Mouse (Mus musculus) induced T-regulatory cell, adult 2 months (primary cell): ENCODE results near the gene Smlr1.

Experiments
- DNase-seq: peaks from one replicate; pipeline ENCODE4 v3.0.0-alpha.2; 2012; ENCODE audit warnings: low read depth

Gene Smlr1

DNA sequence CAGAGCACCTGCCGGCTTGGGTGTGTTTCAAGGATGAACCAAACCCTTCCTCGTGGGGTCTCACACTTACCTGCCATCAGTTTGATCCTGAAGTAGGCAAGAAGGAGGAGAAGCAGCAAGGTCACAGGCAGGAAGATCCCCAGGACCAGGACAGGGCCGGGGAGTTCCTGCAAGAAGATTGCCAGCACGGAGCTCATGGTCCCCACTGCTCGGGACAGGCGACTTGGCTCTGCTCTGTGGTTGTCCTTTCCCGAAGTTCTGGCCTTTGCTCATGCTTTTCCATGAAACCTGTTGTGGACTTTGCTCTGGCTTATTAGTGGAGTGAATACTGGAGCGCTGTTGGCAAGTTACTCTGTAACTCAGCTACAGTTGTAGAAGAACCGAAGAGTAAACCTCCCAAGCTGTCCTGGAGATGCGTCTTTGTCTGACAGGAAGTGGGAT lies at the start of gene Smlr1:
TSS of gene Smlr1 (minus strand) at position 377 of the 441 bp plus-strand sequence.
- no peak for DNase-seq

DNA sequence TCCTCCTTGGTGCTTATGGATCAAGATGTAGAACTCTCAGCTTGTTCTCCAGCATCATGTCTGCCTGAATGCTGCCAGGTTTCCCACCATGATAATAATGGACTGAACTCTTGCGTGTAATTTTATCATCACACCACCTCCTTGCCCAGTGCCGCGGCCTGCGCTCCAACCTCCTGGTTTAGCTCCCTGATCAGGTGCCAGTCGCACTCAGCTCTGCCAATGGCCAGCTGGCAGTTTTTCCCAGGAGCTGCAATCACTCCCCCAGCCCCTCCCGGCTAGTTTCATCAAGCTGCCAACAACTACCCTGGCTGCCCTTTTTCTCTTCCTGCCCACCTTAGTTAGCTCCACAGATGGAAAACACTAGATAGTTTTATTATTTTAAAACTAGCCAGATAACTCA lies 48.8 kb upstream of the Smlr1 start:
- DNase-seq = no peak

DNA sequence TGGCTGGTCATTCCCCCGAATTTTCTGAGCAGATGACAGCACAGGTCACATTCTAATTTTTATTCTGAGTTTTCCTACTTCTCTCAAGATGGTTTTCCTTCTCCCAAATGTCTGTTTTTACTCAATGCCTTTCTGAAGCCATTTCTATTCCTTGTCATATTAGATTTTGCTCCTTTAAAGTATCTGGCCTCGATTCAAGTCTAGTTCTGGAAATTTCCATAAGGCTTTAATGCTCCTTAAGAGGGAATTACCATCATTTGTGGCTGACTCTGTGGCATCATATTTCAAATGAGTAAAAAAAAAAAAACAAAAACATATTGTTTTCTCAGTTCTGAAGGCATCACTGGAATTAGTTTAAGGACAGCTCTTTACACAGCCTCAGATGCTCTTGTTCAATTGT lies 44.0 kb upstream of the Smlr1 start:
- DNase-seq = no peak

DNA sequence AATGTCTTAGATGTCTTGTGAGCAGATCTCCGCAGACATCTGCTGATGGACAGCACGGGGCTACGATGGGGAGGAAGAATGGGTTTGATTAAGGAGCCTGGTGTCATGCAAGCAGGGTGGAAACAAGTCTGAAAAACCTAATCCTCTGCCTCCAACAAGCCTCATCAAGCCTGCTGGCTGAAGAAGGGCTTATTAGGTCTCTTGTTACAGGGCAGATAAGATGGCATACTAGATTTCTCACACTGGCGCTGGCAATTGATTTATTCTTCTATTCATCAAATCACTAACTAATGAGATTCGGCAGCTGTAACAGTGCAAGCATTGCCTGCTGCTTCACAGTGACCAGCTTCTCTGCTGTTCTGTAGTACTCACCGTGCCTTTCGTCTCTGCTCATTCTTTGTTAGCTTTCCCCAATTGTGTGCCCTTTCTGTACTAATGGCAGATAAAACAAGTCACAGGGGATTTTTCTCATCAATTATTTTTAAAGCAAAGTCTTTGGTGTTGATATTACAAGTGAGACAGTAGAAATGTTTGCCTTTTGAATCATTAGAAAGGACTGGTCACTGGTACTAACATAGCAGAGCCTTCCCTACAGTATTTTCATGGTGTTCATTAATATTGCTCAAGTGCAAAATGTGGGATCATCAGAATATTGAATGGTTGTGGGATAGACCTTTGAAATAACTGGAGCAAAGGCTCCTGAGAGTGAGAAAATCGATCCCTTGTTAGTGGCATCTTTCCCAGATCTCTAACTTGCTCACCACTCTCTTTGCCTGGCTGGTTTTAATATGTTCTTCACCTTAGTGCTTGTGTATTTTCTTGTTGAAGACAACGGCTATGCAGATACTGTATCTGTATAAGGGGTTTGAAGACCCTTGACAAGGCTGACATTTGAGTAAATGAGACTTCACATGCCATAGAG lies 35.5 kb upstream of the Smlr1 start:
- no peak for DNase-seq

DNA sequence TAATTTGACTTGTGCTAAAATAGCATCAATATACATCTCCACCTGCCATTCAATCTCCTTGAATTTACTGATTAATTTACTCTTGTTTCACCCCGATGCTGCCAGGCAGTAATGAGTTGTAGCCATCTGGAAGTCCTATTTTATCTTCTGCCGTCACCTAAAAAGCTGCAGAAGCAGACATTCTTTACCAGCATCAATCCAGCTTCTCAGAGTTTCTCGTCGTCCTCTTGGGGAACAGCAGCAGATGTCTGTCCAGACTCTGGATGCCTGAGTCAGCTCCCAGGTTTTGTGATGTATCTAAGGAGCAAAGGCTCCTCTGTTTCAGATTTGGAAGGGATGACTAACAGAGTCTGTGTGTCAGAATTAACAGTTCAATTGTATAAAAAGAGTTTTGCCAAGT lies 16.9 kb upstream of the Smlr1 start:
- DNase-seq = no peak

DNA sequence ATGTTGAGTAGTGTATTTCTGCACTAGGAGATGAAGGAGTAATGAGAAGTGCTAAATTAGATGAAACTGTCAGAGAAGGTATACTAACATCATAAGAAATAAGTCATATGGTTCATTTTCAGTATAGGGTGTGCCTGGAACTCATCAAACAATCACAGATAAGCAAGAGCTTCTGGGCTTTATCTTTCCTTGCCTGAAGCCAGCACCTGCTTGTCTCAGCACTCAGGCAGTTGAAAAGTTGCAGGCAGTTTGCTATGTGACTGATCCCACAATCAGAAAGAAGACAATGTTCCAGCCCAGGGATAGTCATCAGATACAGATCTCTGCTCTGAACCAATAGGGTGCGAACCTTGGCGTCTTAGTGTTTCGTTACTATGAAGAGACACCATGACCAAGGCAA lies 5.0 kb upstream of the Smlr1 start:
- DNase-seq = no peak

DNA sequence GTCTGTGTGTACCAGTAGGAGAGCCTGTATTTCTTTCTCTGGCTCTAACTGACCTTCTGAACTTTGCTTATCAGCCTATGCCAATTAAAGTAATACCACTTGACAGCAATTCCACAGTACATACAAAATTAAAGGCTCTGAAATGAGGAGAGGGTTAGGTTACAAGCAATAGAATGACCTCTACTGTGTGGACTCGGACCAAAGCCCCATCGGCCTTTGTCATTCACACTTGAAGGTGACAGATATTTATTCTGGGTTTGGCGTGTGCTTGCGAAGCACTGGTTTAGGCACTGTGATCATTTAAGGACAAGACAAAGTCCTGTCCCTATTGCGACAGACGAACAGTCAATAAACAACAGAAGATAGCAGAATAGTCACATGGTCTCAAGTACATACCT lies 3.7 kb upstream of the Smlr1 start:
- no peak for DNase-seq

DNA sequence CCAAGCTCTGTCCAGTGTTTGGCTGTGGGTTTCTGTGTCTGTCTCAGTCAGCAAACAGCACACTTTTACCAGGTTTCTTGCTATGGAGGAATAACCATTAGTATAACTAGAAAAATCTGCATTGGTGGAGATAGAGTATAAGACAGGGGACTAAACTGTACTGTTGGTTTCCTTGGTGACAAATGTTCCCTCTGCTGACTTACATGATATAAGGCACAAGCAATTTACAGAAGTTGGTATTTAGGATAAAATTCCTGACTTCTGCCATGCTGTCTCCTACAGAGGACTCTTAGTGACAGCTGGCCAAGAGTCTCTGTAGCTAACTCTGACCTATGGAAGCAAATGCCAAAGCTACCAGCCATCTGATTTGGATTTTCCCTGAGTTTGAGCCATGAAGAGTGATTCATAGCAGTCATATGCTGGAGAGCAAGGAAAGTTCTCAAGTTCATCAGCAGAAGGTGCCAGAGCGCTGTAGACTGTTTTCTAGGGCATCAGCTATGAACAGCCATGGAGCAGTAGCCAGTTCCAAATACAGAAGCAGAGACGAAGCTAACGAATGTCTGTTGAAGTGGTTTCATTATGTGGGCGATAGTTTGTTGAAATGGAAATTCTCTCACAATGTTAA lies 3.2 kb upstream of the Smlr1 start:
- DNase-seq = no peak

DNA sequence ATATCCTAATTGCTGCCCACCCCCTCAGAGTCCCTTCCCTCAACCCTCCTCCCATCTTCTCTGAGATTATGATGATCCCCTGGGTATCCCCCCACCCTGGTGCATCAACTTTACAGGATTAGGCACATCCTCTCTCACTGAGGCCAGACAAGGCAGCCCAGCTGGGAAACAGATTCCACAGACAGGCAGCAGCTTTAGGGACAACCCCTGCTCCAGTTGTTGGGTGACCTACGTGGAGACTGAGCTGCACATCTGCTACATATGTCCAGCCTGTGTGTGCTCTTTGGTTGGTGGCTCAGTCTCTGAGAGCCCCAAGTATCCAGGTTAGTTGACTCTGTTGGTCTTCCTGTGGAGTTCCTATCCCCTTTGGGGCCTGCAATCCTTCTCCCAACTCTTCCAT lies 2.7 kb upstream of the Smlr1 start:
- no peak for DNase-seq

DNA sequence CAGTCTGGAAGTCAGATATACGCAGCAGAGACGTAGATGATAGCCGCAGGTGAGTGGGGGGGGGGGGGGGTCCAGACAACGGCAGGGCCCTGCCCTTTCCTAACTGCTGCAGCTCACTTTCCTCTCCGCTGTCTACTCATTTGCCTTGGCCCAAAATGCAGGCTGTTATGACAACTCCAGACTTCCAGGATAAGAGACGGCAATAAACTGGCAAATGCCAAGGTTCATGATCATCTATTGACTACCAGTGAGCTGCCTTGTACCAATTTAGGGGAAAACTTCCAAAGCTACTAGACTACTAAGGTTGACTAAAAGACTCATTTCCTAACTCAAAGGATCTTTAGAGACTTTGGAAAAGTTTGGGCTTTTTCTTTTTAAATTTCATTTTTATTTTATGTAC lies 554 bp upstream of the Smlr1 start:
- no peak for DNase-seq

DNA sequence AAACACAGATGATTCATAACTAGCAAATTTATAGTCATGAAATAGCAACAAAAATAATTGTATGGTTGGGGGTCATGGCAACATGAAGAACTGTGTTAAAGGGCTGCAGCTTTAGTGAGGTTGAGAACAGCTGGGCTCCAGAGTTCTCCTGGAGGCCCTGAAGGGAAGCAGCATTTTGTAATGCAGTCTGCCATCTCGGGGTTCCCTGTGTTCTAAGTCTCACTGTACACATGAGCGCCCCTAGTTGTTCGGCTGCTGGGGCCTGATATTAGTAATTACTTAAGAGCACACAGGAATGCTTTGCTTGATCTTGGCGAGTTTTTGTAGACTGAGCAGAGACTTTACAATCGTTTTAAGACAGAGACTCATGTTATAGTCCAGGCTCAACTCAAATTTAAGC lies 1.6 kb downstream of the Smlr1 start:
- no peak for DNase-seq

DNA sequence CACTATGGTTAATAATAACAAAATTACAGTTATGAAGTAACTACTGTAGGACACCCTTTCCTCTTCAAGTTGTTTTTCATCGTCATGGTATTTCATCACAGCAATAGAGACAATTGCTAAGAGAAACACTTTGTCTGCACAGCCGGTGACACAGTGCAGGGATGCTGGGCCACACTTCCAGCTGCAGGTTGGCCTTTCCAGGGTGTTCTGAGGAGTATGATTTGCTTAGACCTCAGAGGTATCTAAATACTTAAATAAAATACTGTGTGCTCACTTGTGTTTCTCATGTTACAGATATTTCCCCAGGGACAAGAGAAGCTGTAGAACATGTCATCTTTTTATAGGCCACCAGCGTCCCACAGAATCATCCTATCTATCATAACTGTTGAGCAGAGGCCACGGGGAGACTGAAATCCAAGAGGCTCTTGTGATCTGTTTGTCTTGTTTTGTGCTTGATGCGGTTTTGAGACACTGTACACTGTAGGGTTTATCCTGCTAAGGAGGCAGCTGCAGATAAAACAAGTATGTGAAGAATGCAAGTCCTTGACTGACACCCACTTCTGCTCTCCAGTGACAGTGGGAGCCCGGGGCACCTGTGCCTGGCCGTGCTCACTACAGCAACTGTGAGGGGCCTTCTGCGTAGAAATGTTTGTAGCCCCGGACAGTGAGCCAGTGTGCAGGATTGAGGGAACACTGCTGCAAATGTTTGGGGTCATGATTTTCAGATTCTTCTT lies 2.4 kb downstream of the Smlr1 start:
- DNase-seq = no peak

DNA sequence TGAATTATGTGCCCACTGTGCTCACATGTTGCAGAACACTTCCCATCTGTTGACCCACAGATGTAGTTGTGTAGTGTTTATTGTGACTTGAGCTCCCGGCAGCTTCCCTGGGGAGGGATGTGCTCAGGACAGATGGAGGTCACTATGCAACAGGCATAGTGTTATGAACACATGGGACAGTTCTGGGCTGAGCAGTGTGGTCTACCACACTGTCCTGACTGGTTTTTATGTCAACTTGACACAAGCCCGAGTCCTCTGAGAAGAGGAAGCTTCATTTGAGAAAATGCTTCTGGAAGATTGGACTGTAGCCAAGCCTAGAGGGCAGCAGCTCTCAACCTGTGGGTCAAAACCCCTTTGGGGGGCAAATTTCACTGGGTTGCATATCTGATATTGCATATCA lies 3.0 kb downstream of the Smlr1 start:
- DNase-seq = no peak

DNA sequence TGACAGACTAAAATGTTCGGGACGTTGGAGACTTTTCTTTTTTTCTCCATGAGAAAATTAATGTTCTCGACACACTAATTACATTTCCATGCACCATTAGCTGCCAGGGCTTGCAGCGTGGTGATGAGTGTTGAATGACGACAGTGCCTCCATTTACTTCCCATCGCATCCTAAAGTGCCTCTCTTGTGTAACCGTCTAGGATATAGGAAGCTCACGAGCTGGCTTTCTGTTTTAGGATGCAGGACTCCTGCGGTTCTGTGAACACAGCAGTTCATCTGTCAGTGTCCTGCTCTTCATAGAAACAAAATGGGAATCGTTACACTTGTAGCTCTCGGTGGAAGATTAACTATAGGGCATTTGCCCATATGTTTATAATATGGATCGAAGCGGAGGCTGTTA lies 4.7 kb downstream of the Smlr1 start:
- DNase-seq = no peak

DNA sequence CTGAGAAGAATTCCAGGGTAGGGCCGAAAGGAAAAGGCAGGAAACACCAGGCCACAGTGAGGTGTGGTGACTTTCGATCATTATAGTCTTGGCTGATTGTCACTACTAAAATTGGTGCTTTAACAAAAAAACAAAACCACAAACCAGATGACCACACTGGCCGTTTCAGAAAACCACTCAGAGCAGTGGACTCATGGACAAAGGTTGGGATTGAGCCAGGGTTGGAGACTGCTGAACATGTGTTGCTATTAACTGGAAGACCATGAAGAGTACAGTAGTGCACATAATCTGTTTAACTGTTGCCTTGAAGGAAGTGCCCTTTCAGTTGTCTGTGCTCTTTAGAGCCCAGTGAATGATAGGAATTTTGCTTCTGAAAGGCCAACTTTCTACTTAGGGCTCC lies 8.9 kb downstream of the Smlr1 start:
- no peak for DNase-seq

DNA sequence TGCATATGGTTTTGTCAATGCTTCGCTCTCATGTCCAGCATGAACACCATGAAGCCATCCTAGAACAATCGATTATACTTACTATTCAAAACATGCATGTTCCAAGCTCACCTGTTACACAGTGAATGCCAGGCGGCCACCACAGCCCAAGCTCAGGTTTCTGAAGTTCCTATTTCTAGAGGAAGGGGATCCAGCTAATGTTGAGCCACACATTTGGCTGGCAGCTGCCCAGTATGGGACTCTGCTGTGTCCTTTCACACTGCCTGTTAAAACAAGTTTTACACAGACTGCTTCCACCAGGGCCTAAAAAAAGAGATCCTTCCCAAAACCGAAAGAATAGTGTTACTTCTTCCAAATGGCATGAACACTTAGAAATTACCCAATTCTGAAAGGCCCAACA lies 9.4 kb downstream of the Smlr1 start:
- no peak for DNase-seq

DNA sequence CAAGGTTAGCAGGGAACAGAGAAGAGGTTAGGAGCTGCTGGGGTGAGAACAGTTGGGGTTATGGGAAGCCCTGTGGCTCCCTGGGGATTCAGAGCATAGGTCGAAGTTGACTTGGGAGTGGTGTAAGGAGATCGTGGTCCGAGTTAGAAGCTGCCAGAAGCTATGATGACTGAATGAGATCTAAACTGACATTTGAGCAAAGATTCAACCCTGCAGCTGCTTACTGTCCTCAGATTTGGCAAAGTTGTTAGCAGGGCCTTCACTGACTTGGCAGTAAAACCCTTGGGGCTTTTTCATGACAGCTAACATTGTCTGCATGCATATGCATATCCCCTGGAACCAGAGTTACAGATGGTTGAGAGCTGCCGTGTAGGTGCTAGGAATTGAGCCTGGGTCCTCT lies 9.9 kb downstream of the Smlr1 start:
- no peak for DNase-seq

DNA sequence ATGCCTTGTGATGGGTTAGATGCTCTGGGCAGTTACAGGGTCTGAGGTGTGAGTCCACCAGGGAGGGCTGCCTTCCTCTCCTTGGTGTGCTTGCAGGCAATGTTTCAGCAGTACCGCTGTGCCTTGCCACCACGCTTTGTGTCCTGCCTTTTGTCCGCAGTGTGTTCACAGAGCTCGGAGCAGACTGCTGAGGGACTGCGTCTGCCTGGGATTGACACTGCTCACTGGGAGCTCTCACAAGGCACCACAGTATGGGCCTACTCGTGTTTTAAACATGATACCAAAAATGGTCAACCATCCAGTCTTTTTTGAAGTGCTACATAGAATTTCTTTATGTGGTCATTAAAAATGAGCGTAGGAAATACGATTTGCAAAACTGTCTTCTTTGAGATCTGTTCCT lies 12.3 kb downstream of the Smlr1 start:
- no peak for DNase-seq

DNA sequence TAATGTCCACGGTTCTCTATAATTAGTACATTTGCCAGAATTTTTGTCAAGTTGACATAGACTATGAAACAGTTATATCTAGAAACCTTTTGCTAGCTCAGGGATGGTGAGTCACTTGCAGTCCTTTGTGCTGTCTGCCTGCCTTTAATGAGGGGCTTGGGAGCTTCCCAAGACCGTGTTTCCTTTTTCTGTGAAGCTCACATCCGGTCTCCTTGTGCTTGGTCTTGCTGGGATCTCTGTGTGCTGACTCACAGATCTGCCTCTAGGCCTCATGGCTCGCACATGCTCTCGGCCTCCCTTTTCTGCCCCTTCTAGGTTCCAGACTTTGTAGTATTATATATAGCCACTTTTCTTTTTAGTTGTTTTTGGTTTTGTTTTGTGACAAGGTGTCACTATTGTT lies 15.6 kb downstream of the Smlr1 start:
- no peak for DNase-seq

DNA sequence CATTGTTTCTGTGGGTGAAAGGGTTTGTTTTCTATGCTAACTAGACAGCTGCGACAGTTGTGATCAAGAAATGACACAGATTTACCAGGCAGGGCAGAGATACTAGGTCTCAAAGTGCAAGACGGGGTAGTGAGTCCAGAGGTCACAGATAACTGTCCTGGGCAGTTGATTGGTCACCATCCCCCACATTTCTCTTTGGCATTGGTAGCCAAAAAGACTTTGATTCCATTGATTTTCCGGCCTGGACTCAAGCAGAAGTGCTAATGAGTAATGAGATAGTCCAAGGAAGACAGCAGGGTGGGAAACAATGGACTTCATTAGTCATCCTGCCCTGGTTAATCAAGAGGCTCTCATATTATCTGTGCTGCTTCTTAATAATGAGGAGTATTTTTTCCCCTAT lies 16.1 kb downstream of the Smlr1 start:
- DNase-seq = no peak

DNA sequence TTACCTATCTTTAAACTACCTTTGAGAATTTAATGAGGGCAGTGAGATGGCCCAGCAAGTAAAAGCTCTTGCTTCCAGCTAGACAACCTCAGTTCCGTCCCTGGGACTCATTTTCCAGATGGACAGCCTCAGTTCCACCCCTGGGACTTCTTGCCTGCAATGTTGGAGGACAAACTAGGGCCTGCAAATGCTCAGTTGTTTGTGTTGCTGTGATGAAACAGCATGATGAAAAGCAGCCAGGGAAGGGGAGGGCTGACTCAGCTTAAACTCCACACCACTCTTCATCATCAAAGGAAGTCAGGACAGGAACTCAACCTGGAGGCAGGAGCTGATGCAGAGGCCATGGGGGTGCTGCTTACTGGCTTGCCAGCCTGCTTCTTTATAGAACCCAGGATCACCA lies 22.2 kb downstream of the Smlr1 start:
- DNase-seq = no peak

DNA sequence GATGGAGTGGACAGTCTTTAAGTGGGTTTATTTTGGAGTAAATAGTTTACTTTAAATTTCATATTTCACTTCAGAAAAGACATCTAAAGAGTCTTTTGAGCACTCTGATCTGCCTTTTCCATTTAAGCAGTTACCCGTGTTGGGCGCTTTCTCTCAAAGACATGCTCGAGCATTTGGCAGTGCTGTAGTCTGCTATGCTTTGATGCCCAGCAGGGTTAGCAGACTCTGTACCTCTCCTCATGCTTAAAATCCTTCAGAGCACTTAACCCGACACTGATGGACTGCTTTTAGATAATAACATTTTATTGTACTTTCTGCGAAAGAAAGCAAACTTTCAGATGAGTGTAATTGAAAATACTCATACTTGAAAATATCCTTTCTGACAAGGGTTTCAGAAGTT lies 32.8 kb downstream of the Smlr1 start:
- no peak for DNase-seq
